Mouse (Mus musculus) monocyte, adult 5-6 weeks (primary cell): Measurements from ENCODE around the gene Mst1. TPM values are rescaled to one million over a fixed set of nuclear protein-coding genes. Genes with fewer than 3 reads are reported as not detected.

Source experiments
- ATAC-seq: fragments of 153-309, 156-312 bp; replicated peaks from 2 replicates; pipeline ENCODE4 v1.8.0; 2017; ENCODE audit warnings: mild to moderate bottlenecking; ENCODE audit not compliant: low TSS enrichment, insufficient number of reproducible peaks, severe bottlenecking, poor library complexity, low FRiP score
- total RNA-seq: library from RNA; stranded (forward); fragments of 200-1000, 200-491, 200-594 nt; gene quantifications from 3 replicates; pipeline ENCODE4 v1.2.3, GENCODE M21; 2017

Mst1 gene
- total RNA-seq, 1 experiment from 2014 or later = not detected

DNA sequence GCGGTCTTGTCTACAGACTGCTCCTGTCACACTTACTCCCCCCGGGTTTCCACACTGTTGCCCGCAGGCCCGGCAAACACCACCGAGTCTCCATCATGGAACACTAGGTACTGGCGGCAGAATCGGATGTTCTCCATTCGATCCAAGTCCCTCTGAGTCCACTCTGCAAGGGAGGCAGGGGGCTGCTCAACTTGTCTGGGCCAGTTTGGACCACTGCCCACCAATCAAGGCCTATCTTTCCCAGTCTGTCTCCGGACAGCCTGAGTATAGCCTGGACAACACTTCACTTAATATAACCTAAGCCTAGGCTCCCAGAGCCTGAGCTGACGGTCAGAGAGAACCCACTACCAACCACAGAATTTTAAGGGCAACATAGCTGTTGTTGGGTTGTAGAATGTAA lies 13.3 kb downstream of the Mst1 start:
- no peak for ATAC-seq

- peak; percentile 91 for ATAC-seq
Observed at GRCm38 (mm10) chr9:108094184-108094941, 14.1 kb downstream of the Mst1 start, which contains the start of gene Apeh. Gene Apeh, minus strand, starts transcription at chr9:108094606.

GRCm38 (mm10) chr9:108094998-108095411 lies 14.8 kb downstream of the Mst1 start:
- no peak for ATAC-seq

DNA sequence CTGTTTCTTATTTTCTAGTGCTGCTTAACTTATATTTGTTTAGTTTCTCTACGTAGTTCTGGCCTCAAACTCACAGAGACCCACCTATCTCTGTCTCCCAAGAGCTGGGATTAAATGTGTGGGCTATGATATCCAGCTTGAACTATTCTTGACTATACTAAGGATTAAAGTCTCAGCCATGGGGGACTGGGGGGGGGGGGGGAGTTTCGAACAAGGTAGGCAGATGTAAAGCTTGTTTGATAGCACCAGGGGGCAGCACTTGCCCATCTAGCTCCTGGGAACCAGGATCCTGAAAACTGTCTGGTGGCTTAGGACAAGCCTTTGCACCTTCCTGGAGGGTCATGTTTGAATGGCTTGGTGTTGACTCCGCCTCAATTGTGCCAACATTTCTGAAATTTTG lies 15.3 kb downstream of the Mst1 start:
- ATAC-seq = no peak

- ATAC-seq = no peak
Observed at GRCm38 (mm10) chr9:108095949-108096712, 15.9 kb downstream of the Mst1 start.

DNA sequence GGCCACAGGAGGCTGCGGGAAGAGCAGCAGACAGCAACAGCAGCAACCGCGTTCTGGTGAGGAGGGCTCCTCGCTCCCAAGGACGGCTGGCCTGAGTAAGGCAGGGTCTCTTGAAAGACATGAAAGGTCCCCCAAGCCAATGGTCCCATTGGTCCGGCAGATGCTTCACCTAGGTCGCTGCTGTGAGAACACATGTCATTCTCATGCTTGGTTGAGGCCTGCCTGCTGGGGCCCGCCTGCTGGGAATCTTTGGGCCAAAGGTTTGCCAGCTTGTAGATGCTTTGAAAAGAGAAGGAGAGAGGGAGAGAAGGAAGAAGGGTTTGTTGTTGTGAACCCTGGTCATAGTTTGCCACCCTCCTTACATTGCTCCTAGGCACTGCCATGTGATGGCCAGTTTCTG lies 19.4 kb downstream of the Mst1 start:
- no peak for ATAC-seq

- 0 out of 2 replicates have a peak, but pooled peaks have one; percentile 14 for ATAC-seq
Observed at GRCm38 (mm10) chr9:108104766-108105548, 24.7 kb downstream of the Mst1 start.

- ATAC-seq = no peak
Observed at GRCm38 (mm10) chr9:108105549-108105863, 25.3 kb downstream of the Mst1 start.

DNA sequence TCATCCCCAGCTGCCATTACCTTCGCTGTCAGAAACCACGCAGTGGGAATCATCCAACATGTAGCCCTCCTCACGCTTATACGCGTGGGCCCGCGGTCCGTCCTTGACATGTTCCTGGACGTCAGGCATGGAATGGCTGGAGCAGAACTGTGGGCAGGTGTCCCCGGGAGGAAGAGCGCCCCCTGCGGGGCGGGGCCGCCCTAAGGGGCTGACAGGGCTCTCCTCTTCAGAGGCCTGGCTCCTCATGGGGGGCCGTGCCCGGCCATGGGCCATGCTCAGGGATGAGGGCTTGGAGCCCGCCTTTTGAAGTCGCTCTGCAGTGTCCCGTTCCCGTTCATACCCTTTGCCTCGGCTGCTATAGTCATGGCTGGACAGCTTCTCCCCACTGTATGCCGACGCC lies 25.9 kb downstream of the Mst1 start:
- ATAC-seq = no peak

GRCm38 (mm10) chr9:108107867-108108266 lies 27.6 kb downstream of the Mst1 start:
- ATAC-seq = no peak

- ATAC-seq = no peak
Observed at GRCm38 (mm10) chr9:108110160-108110559, 29.9 kb downstream of the Mst1 start.

DNA sequence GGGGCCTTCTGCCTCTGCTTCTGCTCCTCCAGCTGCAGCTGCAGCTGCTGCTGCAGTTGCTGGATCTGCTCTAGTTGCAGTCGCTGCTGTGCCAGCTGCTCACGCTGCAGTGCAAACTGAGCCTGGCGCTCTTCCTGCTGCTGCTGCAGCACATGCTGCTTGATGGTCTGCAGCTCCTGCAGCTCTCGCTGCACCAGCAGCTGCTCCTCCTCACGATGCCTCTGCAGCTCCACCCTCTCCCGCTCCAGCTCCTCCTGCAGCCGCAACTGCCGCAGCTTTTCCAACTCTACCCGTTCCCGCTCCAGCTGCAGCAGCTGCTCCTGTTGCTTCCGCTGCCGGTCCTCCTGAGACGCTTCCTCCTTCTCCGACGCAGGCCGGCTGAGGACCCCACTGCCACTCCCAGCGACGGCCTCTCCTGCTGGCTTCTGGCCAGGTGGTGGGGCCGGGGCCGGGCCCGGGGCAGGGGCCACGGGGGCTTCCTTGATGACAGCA lies 30.9 kb downstream of the Mst1 start:
- ATAC-seq = no peak

DNA sequence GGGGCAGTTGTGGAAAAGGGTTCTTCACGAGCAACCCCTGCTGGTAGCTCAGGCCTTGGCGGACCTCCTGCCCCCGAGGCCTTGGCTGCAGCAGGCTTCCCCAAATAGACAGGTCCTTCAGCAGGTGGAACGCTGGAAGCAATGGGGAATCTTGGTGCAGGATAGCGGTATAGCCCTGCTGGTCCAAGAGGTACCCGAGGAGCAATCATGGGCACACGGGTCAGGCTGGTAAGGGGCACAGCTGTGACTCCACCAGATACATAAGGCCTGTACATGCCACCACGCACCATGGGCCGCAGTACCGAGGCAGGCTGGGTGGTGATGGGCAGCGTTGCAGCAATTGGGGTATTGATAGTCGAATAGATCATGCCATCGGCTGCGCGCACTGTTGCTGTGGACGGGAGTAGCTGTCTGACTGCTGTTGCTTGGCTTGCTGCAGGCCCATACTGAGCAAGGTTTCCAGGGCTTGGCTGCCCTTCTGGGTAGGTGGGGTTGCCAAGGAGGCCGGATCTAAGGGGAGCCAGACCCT lies 31.4 kb downstream of the Mst1 start:
- no peak for ATAC-seq

DNA sequence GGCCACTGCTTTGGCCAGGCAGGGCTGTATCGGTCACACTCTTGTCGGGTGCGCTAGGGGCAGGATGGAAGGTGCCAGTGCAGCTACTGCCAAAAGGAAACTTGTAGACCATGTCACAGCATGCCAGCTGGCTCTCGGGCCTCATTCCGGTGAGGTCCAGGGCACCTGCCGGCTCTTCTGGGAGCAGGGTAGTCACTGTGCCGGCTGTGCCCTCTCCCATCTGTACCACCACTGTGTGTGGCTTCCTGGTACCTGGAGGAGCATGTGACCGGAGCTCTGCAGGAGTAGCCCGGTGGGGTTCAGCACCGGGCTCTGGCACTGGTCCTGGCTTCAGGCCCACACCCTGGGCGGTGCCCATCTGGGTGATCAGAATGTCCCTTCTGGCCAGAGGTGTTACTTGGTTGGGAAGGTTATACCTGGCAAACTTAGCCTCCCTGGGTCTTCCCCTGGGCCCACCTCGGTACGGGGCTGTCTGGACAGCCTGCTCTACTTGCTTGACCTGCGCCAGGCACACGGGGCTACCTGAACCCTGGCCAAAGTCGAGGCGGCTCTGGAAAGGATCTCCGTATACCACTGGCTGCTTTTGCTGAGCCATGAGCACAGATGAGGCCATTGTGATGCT lies 32.6 kb downstream of the Mst1 start:
- ATAC-seq = no peak

- no peak for ATAC-seq
Observed at GRCm38 (mm10) chr9:108115290-108116077, 35.2 kb downstream of the Mst1 start.

DNA sequence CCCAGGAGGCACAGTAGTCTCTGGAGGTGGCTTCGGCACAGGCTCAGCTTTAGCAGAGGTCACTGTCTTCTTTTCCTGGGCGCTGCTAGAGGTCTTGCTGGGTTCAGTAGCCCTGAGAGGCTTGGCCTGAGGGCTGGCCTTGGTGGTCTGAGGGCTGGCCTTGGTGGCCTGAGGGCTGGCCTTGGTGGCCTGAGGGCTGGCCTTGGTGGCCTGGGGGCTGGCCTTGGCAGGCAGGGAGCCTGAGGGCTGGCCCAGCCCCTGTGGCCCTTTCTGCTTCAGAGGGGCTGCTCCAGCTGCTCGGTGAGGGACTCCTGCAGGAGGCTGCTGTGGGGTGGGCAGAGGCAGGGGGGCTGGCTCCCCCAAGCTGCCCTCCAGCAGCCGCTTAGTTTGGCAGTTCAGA lies 36.9 kb downstream of the Mst1 start:
- no peak for ATAC-seq

DNA sequence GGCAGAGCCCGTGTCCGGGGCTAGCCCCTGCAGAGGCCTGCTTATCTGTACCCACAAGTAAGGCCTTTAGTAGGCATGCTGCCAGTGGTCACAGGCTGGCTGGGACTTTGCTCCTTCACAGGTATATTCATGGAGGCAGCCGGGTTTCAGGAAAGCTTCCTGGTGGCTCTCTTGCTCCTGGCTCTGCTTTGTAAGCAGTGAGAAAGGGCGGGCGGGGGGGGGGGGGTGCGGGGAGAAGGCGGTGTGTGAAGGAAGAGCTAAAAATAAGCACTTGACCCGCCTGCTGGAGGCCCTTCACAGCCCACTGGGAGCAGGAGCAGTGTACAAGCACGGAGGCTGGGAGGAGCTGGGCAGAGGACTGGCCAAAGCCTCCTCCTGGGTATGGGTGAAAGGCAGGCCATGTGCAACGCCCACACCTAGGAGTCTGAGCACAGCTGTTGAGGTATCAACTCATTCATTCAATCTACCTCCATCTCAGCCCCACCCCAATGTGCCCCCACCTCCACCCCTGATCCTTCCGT lies 39.7 kb downstream of the Mst1 start:
- no peak for ATAC-seq

DNA sequence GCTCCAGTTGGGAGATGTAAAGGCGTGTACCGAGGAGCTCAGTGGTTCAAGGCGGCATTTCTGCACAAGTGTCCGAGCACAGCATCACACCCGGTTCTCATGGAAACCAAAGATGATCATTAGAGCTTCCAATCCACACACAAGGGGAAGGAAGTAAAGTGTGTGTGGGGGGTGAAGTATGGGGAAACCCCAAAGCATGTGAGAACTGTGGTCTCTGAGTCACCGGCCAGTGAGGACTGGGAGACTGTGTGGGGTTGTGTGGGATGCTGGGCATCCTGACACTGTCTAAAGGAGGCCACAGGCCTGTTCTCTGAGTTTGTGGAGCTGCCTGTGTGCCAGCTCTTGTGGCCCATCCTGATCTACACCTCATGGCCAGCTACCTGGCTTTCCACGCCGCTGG lies 40.4 kb downstream of the Mst1 start:
- ATAC-seq = peak; percentile 90
